Comparison of ENCODE assay signal across 19 mouse cellular contexts in the genomic region with DNA sequence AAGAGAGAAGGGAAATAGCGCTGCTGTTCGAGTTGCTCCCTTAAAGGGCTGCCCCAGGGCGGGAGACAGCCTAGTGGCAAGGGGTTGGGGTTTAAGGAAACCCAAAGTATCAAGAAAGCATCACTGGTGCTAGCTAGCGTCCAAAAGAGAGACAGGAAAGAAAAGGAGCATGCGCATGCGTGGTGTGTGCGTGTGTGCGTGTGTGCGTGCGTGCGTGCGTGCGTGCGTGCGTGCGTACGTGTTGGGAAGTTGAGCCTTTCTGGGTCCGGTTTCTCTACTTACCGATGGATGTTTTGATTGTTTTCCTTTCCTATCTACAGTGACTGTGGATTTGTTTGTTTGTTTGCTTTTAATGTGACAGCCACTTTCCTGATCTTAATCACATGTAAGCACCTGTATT. TPM values are rescaled to one million over a fixed set of nuclear protein-coding genes. Genes with fewer than 3 reads are reported as not detected.
DNase-seq lines count a peak whose midpoint lies in the region; ATAC-seq and TF ChIP-seq lines count a peak whose summit lies in the region.
"Had no signal": no experiment of that assay in that cellular context is flagged by ENCODE, and none has a peak within 500 bp of the region (broad histone marks: within the 10 kb centered on the region; RNA-seq: fewer than 3 reads in every experiment).

No protein-coding gene starts in this region.

- no peaks in the 10 kb centered on the region for H3K9me3 ChIP-seq in heart, embryonic 15.5 days (replicated peaks)
- H3K9me3 ChIP-seq in ES-Bruce4 (replicated peaks; ENCODE audit: control insufficient read depth, insufficient read depth, low read length, poor library complexity, severe bottlenecking) (peaks cover 14% of the 10 kb centered on the region; the same call in 1 of the 2 replicates), ES-E14 (ENCODE audit: control insufficient read depth, insufficient read depth, low read depth, low read length) (no peaks in the 10 kb centered on the region)
- H3K9me3 ChIP-seq: forebrain, embryonic 15.5 days; heart, embryonic 12.5 days; hindbrain, embryonic 13.5 days had no signal

- WGBS in heart, embryonic 15.5 days = 93% methylated on average over 19 of the region's 19 CpGs

- in situ Hi-C loops in ES-E14 (cut with MboI; ENCODE audit: low sequenced_read_pairs in 2 of 2, unreplicated experiment in 2 of 2) = no loop called here

- no peak overlapping the region for H3K9ac ChIP-seq in heart, embryonic 15.5 days
- H3K9ac ChIP-seq in ES-Bruce4 (ENCODE audit: low read depth, poor library complexity, severe bottlenecking) = peak overlapping the region; percentile 31
- H3K9ac ChIP-seq in ES-E14 (ENCODE audit: insufficient read depth, low read depth, low read length, poor library complexity, severe bottlenecking) = peak overlapping the region; percentile 16; the same call in 1 of the 2 replicates
- H3K9ac ChIP-seq: embryonic facial prominence, embryonic 12.5 days; forebrain, embryonic 15.5 days; heart, embryonic 12.5 days; hindbrain, embryonic 13.5 days had no signal

- TF ChIP-seq EP300 in ES-Bruce4 (IDR thresholded peaks at IDR 0.05; ENCODE audit: insufficient read depth, low read depth, low read length) = no peak

- no peak for TF ChIP-seq CTCF in ES-Bruce4 (IDR thresholded peaks at IDR 0.05; ENCODE audit: low read depth, low read length)

- no peak overlapping the region for H3K27ac ChIP-seq in heart, embryonic 15.5 days
- peak overlapping the region; percentile 96 for H3K27ac ChIP-seq in ES-Bruce4 (ENCODE audit: insufficient read depth, low read length)
- H3K27ac ChIP-seq in ES-E14 (ENCODE audit: insufficient read depth, low read depth, low read length, poor library complexity, severe bottlenecking) = peak overlapping the region; percentile 74
- 0 out of 2 replicates have a peak overlapping the region, but pooled peaks have one; percentile 29 for H3K27ac ChIP-seq in brown adipose tissue, adult 24 weeks (replicated peaks; ENCODE audit: low read depth, low read length)
- H3K27ac ChIP-seq: embryonic facial prominence, embryonic 12.5 days; forebrain, embryonic 15.5 days; hindbrain, embryonic 13.5 days; hindbrain, postnatal 0 days had no signal

- no peaks in the 10 kb centered on the region for H3K36me3 ChIP-seq in heart, embryonic 15.5 days
- H3K36me3 ChIP-seq in ES-Bruce4 (ENCODE audit: control insufficient read depth, insufficient read depth, low read length, poor library complexity, severe bottlenecking) (no peaks in the 10 kb centered on the region), ES-E14 (ENCODE audit: control insufficient read depth, insufficient read depth, low read length, poor library complexity, severe bottlenecking) (peaks cover 2% of the 10 kb centered on the region; the same call in 1 of the 2 replicates)
- H3K36me3 ChIP-seq: forebrain, embryonic 15.5 days; hindbrain, embryonic 13.5 days had no signal

- DNase-seq in heart, postnatal 4 days = no peak
- no peak for DNase-seq in ES-E14 (ENCODE audit: low read depth, low spot score)
- no peak for DNase-seq in cerebellum, adult 11-12 months
- DNase-seq: adrenal gland, adult 8-10 months; cerebellum, adult 11 months; cerebellum, adult 9-10 months; cerebellum, postnatal 25 days; gastrocnemius, postnatal 36 days; heart, adult 2 months; kidney, adult 18-20 months had no signal

- H3K4me1 ChIP-seq in heart, embryonic 15.5 days (replicated peaks) = peaks cover 13% of the 10 kb centered on the region
- H3K4me1 ChIP-seq in ES-Bruce4 (ENCODE audit: control insufficient read depth, insufficient read depth, low read length) = peaks cover 2% of the 10 kb centered on the region
- H3K4me1 ChIP-seq in ES-E14 (ENCODE audit: control insufficient read depth in 2 of 2, insufficient read depth in 2 of 2, low read length in 2 of 2, poor library complexity in 1 of 2) = peaks cover 0 to 5% of the 10 kb centered on the region in 2 experiments; a peak in 2 of 4 replicates
- peaks cover 11% of the 10 kb centered on the region for H3K4me1 ChIP-seq in brown adipose tissue, adult 24 weeks (ENCODE audit: control insufficient read depth, insufficient read depth, insufficient read length, low read length)

- no peak overlapping the region for H3K4me3 ChIP-seq in heart, embryonic 15.5 days
- H3K4me3 ChIP-seq in ES-Bruce4 (ENCODE audit: low read depth, low read length) (peak overlapping the region; percentile 36), ES-E14 (ENCODE audit: insufficient read depth in 1 of 2, low read depth in 1 of 2, low read length in 2 of 2, poor library complexity in 1 of 2, severe bottlenecking in 1 of 2) (peak overlapping the region; percentile 23 to 53; a peak in 3 of 4 replicates)
- no peak overlapping the region for H3K4me3 ChIP-seq in brown adipose tissue, adult 24 weeks (ENCODE audit: insufficient read depth, low read depth, low read length)
- H3K4me3 ChIP-seq: embryonic facial prominence, embryonic 12.5 days; forebrain, embryonic 15.5 days; heart, adult 2 months; heart, embryonic 12.5 days; hindbrain, embryonic 13.5 days had no signal

- no peak for TF ChIP-seq POLR2A in ES-Bruce4 (IDR thresholded peaks at IDR 0.05; ENCODE audit: insufficient read depth, low read length)

- peaks cover 6% of the 10 kb centered on the region; the same call in 1 of the 2 replicates for H3K27me3 ChIP-seq in heart, embryonic 15.5 days
- H3K27me3 ChIP-seq in ES-Bruce4 (ENCODE audit: control insufficient read depth, insufficient read depth, low read length, poor library complexity, severe bottlenecking) = no peaks in the 10 kb centered on the region
- H3K27me3 ChIP-seq: embryonic facial prominence, embryonic 12.5 days; forebrain, embryonic 15.5 days; hindbrain, embryonic 13.5 days had no signal

- ATAC-seq in heart, embryonic 15.5 days (replicated peaks; ENCODE audit: insufficient number of reproducible peaks, insufficient read depth, low FRiP score, low read depth) = no peak
- no peak for ATAC-seq in CD4-positive, CD25-positive, alpha-beta regulatory T cell, adult 4 months
- ATAC-seq: forebrain, embryonic 15.5 days; hindbrain, postnatal 0 days had no signal

- H3K4me2 ChIP-seq in heart, embryonic 15.5 days = peak overlapping the region; percentile 32; the same call in 1 of the 2 replicates
- H3K4me2 ChIP-seq: embryonic facial prominence, embryonic 12.5 days; forebrain, embryonic 15.5 days; heart, embryonic 12.5 days; hindbrain, embryonic 13.5 days had no signal

TF ChIP-seq in ES-E14, 5 proteins besides CTCF, POLR2A, EP300 and RAD21:
- no peak for TF ChIP-seq ZNF384 (IDR thresholded peaks at IDR 0.05; ENCODE audit: low read depth, low read length)
- TF ChIP-seq HCFC1 (IDR thresholded peaks at IDR 0.05; ENCODE audit: borderline replicate concordance, insufficient read depth, low read length) = no peak
- TF ChIP-seq ZC3H11A (IDR thresholded peaks at IDR 0.05; ENCODE audit: borderline replicate concordance, low read depth, low read length) = no peak
- TF ChIP-seq CHD2 (IDR thresholded peaks at IDR 0.05; ENCODE audit: low read depth, low read length) = no peak
- no peak for TF ChIP-seq MAFK (IDR thresholded peaks at IDR 0.05; ENCODE audit: insufficient read depth, low read depth, low read length)

RNA-seq across cellular contexts. Expression of a gene that starts 19.2 kb away (rescaled TPM):
- 4.8 and 6.5 TPM in 2 replicates for polyA plus RNA-seq in heart, embryonic 15.5 days (2015; fragmentation: Nextera tagmentation; extraction: Ambion mirVana)
- total RNA-seq in heart, postnatal 4 days (2021) = 10 to 100 TPM; 10.1 to 11.3 TPM
- polyA plus RNA-seq in ES-Bruce4 (2011; ENCODE audit: insufficient read depth, insufficient read length, low read depth, missing spikeins) = 19.0 and 20.4 TPM in 2 replicates
- 4.1 and 6.0 TPM in 2 replicates for total RNA-seq in ES-E14 (2012; rRNA removed)
- 2.1 and 3.4 TPM in 2 replicates for polyA plus RNA-seq in brown adipose tissue, adult 24 weeks (2012; ENCODE audit: insufficient read depth, insufficient read length, missing spikeins)
- polyA plus RNA-seq in CD4-positive, CD25-positive, alpha-beta regulatory T cell, adult 4 months (2017; shearing (Covaris generic)) = 1 to 10 TPM; 7.4 to 8.0 TPM

Comparison
In these comparisons a context has a peak if more than half of its experiments do, and no peak if none do; other contexts are left out.
1. H3K4me3 ChIP-seq: peak in ES-Bruce4 (single experiment) and ES-E14 (2 of 2); none in heart, embryonic 15.5 days (single experiment) and brown adipose tissue, adult 24 weeks (single experiment).